Mouse (Mus musculus): ENCODE results near the gene Gm10271.
A peak's percentile ranks its signal among the peaks of the same experiment; 100 is the strongest.

The Gm10271 gene

DNA sequence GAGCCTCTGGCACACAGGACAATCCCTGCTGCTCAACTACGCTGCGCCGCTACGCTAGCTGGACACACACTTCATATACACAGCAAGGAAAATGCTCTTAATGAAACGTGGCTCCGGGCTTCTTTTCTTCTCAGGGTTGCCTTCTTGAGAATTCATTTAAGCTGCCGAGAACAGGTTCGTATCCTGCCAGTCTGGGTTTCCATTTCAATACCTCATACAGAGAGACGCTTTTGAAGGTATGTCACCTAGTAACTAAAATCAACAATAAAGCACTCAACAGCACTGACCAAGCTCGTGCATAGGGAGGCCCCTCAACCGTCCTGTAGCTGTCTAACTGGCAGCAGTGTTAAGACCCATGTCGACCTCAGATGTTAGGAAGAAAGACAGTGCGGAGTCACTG is 40.0 kb downstream of the Gm10271 start:
- DNase-seq (ENCODE audit: low read depth, low spot score) = no peak

GRCm38 (mm10) chr10:116931497-116932179 is 40.8 kb downstream of the Gm10271 start:
- no peak for DNase-seq (ENCODE audit: low read depth, low spot score)

DNA sequence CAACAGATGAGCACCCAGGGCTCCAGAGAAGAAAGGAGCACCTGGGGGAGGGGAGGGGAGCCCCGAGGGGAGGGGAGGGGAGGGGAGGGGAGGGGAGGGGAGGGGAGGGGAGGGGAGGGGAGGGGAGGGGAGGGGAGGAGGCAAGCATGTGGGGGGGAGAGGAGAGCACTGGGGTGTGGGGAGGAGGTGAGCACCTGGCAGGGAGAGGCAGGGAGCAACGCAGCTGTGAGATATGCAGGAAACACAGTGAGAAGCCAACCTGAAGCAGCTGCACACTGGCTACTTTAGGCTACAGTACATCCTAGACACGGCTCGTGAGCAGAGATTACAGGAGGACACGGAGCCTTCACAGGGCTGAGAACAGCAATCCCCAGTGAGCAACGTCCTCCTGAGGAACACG is 41.5 kb downstream of the Gm10271 start:
- peak; percentile 51 for DNase-seq (ENCODE audit: low read depth, low spot score)

DNA sequence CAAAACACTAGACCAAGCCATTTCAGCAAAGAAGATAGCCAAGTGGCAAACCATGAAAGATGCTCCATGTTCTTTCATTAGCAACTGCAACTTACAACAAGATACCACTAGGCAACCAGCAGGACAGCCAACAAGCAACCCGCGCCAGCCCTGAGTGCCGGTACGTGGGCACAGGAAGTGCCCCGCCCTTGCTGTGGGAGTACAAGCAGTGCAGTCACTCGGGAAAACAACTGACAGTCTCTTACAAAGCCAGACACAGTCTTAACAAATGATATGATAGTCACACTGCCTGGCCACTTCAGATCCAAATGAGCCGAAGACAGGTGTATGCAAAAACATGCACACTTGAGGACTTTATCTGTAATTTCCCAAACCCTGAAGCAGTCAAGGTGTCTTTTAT is 41.9 kb downstream of the Gm10271 start:
- peak; percentile 65 for DNase-seq (ENCODE audit: low read depth, low spot score)

DNA sequence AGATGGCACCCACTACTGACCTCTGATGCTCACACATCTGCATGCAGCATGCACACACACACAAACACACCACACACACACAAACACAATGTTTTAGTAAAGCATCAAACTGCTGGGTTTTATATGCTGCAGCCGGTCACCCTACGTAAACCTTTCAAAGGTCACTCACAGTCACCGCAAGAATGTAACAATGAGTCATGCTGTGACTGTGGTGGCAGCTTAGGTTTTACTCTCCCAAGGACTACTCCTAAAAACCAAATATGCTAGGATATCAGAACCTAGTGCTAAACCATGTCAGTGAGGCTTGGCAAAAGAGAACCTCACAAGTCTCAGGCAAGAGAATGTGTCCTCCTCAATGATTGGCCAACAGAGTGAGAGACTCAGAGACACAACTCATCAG is 43.6 kb downstream of the Gm10271 start:
- no peak for DNase-seq (ENCODE audit: low read depth, low spot score)

DNA sequence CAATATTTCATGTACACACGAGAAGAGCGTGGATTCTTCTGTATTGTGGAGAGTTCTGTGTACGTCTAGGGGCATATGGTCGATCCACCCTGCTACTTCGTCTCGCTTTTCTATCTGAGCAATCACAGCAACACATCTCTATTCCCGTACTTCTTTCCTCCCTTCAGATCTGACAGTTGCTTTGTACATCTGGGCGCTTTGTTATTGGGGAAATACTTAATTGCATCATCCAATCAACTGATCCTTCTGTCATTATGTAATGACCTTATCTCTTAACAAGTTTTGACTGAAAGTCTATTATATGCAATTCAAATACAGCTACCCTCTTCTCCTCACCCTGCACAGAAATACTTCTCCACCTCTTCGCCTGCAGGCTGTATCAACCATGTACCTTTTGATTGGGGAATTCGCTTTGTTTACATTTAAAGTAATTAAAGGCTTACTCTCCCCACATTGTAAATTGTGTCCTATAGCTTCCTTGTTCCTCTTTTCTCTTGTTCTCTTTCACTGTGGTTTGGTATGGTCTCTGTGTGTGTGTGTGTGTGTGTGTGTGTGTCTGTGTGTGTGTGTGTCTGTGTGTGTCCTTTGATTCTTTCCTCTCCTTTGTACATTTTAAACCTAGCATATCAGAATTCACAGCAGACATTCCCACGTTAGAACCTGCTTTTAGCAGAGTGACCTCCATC is 45.8 kb downstream of the Gm10271 start:
- DNase-seq (ENCODE audit: low read depth, low spot score) = no peak

- DNase-seq (ENCODE audit: low read depth, low spot score) = peak; percentile 62
These were observed 48.5 kb downstream of the Gm10271 start for GRCm38 (mm10) chr10:116923651-116924495.

DNA sequence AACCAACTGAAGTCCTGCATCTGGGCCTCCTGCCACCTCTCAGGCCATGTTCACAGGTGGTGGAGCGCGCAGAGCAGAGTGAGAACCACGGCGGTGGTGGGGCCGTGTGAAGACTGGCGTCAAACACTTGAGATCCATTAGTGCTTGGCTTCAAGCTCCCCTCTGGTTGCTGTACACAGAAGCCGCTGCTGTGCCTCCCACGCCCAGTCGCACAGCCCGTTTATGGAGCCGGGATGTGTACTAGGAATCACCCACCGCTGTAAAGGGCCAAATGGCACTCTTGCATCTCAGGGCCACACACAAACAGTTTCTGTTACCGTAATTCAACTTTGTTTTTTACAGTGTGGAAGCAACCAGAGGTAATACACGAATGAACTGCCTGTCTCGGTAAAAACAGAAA is 50.2 kb downstream of the Gm10271 start:
- peak; percentile 46 for DNase-seq (ENCODE audit: low read depth, low spot score)

DNA sequence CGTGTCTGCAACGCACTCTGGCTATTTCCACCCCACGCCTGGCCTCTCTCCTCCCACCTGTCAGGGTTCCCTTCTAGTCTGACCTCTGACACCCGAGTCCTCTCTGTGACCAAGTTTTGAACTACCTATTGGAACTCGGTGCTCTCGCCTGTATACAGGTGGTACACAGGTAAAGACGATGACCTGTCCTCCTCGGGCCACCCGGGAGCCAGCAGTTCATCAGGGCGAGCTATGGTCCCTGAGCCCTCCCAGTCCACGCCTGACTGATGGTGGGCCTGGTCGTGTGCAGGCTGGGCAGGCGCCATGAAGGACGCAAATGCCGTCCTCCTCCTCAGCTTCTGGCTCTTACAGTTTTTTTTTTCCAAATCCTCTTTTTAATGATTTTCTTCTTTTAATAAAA is 51.0 kb downstream of the Gm10271 start:
- DNase-seq (ENCODE audit: low read depth, low spot score) = no peak

GRCm38 (mm10) chr10:116920641-116921040 is 51.8 kb downstream of the Gm10271 start:
- peak; percentile 57 for DNase-seq (ENCODE audit: low read depth, low spot score)

DNA sequence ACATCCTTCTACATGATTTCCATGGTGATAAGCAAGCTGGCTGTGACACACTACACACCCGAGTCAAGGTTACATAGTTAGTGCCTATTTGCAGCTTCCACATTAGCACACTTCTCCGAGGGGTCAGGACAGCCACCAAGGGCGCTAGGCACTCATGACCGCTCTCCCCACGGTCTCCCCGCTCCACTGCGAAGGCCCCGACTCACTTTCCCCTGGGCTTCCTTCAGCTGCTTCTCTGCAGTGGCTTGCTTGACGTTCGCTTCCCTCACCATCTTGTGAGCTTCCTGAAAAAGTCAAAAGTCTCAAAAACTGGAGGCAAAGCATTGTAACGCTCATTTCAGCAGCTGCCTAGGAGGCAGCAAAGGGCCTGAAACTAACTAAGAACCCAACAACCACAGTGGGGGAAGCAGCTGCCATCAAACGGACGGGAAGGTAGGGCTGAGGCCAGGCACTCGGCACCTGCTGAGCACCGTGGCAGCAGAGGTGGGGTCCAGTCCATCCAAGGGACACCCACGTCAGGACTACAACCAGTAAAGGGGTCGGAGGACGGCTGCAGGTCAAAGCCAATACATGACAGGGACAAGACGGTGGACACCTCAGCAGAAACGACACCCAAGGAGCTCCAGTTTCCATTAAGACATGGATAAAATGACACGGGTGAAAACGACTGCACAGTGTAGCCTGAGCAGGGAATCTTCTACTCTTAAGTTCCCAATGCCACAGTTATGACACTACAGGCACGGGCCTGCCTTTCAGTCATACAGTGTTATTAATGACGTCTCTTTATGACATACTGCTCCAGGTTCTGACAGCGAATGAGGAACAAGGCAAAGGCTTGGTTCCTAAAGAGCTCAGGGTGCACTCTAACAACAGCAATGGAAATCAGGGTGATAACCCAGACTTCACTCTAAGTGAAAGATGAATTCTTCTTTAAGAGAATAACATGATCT is 52.8 kb downstream of the Gm10271 start:
- DNase-seq (ENCODE audit: low read depth, low spot score) = no peak

DNA sequence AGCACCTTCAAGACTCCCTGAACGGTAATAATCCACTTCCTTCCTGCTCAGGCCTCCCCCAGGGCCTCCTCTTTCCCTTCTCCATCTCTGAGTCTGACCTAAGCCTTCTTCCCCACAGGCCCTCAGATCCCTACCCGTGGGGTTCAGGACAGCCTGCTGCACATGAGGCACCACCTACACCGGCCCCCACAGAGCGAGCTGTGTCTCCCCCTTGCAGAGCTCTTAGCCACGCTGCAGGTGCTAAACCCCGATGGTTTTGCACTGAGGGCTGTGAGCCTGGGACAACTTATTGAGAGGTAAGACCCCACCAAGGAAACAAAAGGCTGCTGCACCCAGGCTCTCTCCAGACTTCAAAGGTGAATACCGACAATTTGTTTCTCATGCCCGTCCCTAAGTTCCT is 55.8 kb downstream of the Gm10271 start:
- DNase-seq (ENCODE audit: low read depth, low spot score) = no peak

DNA sequence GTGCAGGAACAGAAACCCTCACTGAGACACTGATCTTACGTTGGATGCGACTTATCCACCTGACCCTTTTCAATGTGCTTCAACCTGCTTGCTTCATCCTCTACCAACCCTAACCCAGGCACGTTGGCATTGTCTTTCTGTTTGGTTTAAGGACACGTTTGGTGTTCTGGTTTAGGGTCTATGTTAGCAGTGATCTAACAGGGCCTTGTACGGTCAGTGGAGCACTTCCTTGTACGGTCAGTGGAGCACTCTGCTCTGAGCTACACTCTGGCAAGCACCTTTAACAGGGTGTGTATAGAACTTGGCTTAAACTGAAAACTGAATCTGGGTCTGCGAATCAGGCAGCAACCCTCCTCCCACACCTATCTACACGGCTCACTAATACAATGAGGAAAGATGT is 57.1 kb downstream of the Gm10271 start:
- no peak for DNase-seq (ENCODE audit: low read depth, low spot score)

DNA sequence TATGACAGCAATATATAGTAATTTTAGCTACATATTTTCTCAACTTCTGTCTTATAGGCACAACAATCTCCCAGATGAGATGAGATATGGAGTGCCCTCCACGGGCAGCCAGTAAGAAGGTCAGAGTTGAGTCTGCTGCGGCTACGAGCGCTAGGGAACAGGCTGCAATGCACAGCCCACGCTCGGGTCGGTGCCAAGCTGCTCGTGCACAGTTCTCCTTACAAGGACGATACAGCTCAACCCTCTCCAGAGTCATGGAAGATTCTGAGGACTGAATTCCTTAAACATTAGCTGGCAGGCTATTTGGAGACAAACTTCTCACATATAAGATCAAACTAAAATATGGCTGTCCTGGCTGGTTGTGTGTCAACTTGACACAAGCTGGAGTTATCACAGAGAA is 57.8 kb downstream of the Gm10271 start:
- no peak for DNase-seq (ENCODE audit: low read depth, low spot score)

DNA sequence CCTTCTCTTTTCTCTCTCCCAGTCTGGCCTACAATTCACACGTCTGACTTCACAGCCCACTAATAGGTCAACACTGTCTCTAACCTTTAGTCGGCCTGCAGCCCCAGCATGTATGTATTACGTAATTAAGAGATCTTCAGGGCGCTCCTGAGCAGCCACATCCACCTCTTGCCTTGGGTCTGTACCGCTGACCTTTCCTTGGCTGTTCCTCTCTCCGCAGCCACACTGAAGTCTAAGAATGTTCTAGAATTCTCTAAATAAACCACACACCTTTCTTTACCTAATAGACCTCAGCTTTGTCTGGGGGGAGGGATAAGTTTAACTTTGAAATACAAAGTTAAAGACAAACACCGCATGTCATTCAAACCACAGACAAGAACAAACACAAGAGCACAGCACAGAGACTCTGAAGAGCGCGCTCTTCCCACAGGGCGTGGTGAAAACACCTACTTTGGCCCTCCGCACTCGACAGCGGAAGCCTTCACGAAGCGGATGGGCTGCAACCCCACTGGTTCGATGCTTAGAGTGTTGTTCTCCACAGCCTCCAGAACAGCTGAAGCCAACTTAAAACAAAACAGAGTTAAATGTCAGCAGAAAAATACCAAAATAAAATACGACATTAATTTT is 58.6 kb downstream of the Gm10271 start:
- peak; percentile 24 for DNase-seq (ENCODE audit: low read depth, low spot score)

DNA sequence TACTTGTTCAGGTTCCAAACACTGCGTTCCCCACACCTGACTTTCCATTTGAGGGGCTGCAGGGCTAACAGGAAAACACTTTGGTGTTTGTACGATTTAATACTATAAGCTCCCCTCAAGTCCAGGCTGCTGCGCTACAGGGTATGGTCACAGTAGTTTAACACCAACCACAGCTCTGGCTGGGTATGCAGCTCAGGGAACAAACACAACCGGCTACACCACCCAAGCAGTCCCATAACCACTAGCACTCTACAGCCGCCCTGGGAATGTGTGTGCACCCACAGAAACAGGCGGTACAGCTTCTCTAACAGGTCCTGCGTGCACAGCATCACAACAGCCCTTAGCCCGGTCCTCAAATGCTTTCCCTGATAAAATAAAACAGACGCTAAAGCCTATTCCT is 59.6 kb downstream of the Gm10271 start:
- DNase-seq (ENCODE audit: low read depth, low spot score) = no peak

DNA sequence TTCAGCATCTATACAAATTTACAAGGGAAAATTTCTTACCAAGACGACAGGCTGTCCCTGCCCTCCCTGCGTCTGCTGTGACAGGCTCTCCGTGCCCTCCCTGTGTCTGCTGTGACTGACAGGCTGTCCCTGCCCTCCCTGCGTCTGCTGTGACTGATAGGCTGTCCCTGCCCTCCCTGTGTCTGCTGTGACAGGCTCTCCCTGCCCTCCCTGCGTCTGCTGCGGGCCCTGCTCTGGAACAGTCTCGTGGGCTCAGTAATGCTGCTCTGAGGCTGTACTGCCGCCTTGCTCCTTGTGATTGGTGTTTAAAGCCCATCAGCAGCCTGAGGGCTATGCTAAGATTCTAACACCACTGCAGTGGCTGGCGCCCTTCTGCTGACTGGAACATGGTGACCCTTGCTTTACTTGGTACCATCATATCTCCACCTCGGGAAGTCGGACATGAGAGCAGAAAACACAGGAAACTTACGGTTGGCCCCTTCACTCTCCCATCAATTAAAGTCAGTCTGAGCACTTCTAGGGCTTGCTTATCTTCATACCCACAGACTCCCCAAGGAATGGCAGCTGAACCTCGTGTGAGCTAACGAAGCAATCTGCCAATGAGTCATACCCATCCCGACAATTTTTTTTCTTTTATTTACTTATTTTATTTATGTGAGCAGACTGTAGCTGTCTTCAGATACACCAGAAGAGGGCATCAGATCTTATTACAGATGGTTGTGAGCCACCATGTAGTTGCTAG is 63.3 kb downstream of the Gm10271 start:
- DNase-seq (ENCODE audit: low read depth, low spot score) = no peak
